Mouse (Mus musculus) heart, postnatal 0 days (tissue): ENCODE results near the gene Dnm2.

Experiments
- CTCF ChIP-seq: IDR thresholded peaks from 2 replicates; pipeline ENCODE4 v1.5.1; 2016; ENCODE audit warnings: antibody characterized with exemption, control low read depth, low read depth
- EP300 ChIP-seq: IDR thresholded peaks from 2 replicates; pipeline ENCODE4 v1.6.1; 2016; ENCODE audit warnings: antibody characterized with exemption, low read depth

- TF ChIP-seq EP300 (no peak), CTCF (no peak)
These were observed 93.3 kb downstream of the Dnm2 start for GRCm38 (mm10) chr9:21517947-21518495.
